Mouse (Mus musculus): Measurements from ENCODE around the gene Clec12a. TPM values are rescaled to one million over a fixed set of nuclear protein-coding genes. Genes with fewer than 3 reads are reported as not detected.

Clec12a gene
- polyA plus RNA-seq, 1 experiment from 2014 or later, result 0.20 TPM

DNA sequence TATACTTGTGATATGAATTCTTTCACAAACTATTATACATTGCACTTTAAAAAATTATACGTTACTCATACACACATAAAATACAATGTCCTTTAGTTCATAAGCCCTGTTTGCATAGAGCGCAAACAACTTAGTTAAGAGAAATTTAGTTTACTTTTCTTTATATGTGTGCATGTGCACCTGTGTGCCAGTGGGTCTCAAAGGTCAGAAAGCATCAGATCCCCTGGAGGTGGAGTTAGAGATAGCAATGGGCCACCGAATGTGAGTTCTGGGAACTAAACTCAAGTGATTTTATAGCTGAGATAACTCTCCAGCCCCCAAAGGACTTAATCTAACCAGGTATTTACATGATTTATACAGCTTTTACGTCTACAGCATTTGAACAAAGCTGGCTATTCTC lies 23.2 kb upstream of the Clec12a start:
- Histone ChIP-seq H3K4me2 (replicated peaks; ENCODE audit: low read depth) (peak overlapping the region; percentile 30; the same call in 1 of the 2 replicates), H3K4me3 (ENCODE audit: low read depth, low read length) (no peak overlapping the region), H3K9ac (ENCODE audit: low read depth, low read length) (no peak overlapping the region), H3K9me3 (ENCODE audit: control insufficient read depth) (no peaks in the 10 kb centered on the region), H3K36me3 (ENCODE audit: control insufficient read depth, insufficient read depth) (no peaks in the 10 kb centered on the region), H3K27me3 (replicated peaks; ENCODE audit: control insufficient read depth, insufficient read depth, low read length) (no peaks in the 10 kb centered on the region), H3K4me1 (replicated peaks; ENCODE audit: control insufficient read depth, insufficient read depth, low read length) (no peaks in the 10 kb centered on the region), H3K27ac (ENCODE audit: low read depth, low read length) (no peak overlapping the region)
- 46% methylated on average over 4 of the region's 4 CpGs for WGBS
- ATAC-seq, result peak; percentile 69
- TF ChIP-seq CTCF (IDR thresholded peaks at IDR 0.05; ENCODE audit: low read depth), result 0 out of 2 replicates have a peak, but pooled peaks have one; percentile 6

DNA sequence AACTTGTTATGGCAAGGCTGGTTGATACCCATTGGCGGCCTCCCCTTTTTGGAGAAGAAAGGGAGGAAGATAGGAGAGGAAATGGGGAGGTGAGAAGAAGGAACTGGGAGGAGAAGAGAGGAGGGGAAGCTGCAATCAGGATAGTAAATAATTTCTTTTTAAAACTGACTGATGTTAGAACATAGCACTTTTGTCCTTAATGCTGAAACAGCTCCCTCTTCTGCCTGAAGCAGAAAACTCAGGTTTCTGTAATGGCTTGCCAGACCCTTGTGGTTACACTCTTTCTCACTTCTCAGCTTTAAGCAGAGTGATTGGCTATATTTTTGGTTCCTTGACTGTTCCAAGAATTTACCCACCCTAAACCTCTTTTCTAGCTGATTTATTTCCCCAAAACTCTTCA lies 16.5 kb upstream of the Clec12a start:
- Histone ChIP-seq H3K9me3 (ENCODE audit: control insufficient read depth) (no peaks in the 10 kb centered on the region), H3K27ac (ENCODE audit: low read depth, low read length) (no peak overlapping the region), H3K36me3 (ENCODE audit: control insufficient read depth, insufficient read depth) (no peaks in the 10 kb centered on the region), H3K4me3 (ENCODE audit: low read depth, low read length) (no peak overlapping the region), H3K27me3 (replicated peaks; ENCODE audit: control insufficient read depth, insufficient read depth, low read length) (no peaks in the 10 kb centered on the region), H3K4me2 (replicated peaks; ENCODE audit: low read depth) (no peak overlapping the region), H3K4me1 (replicated peaks; ENCODE audit: control insufficient read depth, insufficient read depth, low read length) (no peaks in the 10 kb centered on the region), H3K9ac (ENCODE audit: low read depth, low read length) (no peak overlapping the region)
- peak; percentile 41 for TF ChIP-seq CTCF (IDR thresholded peaks at IDR 0.05; ENCODE audit: low read depth)
- WGBS, result 80% methylated on average over 1 of the region's 1 CpGs
- ATAC-seq, result no peak

- no peaks in the 10 kb centered on the region for H3K36me3 ChIP-seq (ENCODE audit: control insufficient read depth, insufficient read depth)
- no peak overlapping the region for H3K27ac ChIP-seq (ENCODE audit: low read depth, low read length)
- WGBS, result 63% methylated on average over 13 of the region's 13 CpGs
- no peak overlapping the region for H3K9ac ChIP-seq (ENCODE audit: low read depth, low read length)
- H3K9me3 ChIP-seq (ENCODE audit: control insufficient read depth), result no peaks in the 10 kb centered on the region
- TF ChIP-seq CTCF (IDR thresholded peaks at IDR 0.05; ENCODE audit: low read depth), result no peak
- no peak for ATAC-seq
- H3K4me3 ChIP-seq (ENCODE audit: low read depth, low read length), result no peak overlapping the region
- H3K27me3 ChIP-seq (replicated peaks; ENCODE audit: control insufficient read depth, insufficient read depth, low read length), result no peaks in the 10 kb centered on the region
- no peak overlapping the region for H3K4me2 ChIP-seq (replicated peaks; ENCODE audit: low read depth)
- H3K4me1 ChIP-seq (replicated peaks; ENCODE audit: control insufficient read depth, insufficient read depth, low read length), result no peaks in the 10 kb centered on the region
Measured at GRCm38 (mm10) chr6:129326568-129327150, 15.8 kb upstream of the Clec12a start.

DNA sequence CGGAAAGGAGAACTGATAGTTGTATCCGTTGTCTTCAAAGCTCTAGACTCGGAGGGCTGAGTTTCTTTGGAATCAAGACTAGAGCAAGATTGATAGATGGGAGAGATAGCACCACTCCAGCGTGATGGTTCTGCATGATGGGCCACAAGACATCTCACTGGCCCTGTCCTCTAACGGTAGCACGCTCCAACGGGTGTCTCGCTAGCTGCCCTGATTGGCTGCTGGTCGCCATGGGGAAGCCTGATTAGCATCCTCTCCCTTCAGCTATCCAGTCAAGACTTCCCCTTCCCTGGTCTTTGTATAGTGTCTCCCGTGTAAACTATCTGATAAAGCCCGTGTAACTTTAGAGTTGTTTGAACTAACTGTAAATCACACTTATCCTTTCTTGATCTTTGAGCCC lies 10.9 kb upstream of the Clec12a start, which contains the start of gene 4922502D21Rik:
Gene 4922502D21Rik, minus strand, starts transcription at position 187 of the 400 bp plus-strand sequence.
- no peak for TF ChIP-seq CTCF (IDR thresholded peaks at IDR 0.05; ENCODE audit: low read depth)
- 50% methylated on average over 11 of the region's 11 CpGs for WGBS
- Histone ChIP-seq H3K9me3 (ENCODE audit: control insufficient read depth) (no peaks in the 10 kb centered on the region), H3K4me1 (replicated peaks; ENCODE audit: control insufficient read depth, insufficient read depth, low read length) (no peaks in the 10 kb centered on the region), H3K27ac (ENCODE audit: low read depth, low read length) (no peak within 1 kb of the TSS), H3K36me3 (ENCODE audit: control insufficient read depth, insufficient read depth) (no peaks in the 10 kb centered on the region), H3K27me3 (replicated peaks; ENCODE audit: control insufficient read depth, insufficient read depth, low read length) (no peaks in the 10 kb centered on the region), H3K4me2 (replicated peaks; ENCODE audit: low read depth) (no peak within 1 kb of the TSS), H3K4me3 (ENCODE audit: low read depth, low read length) (no peak within 1 kb of the TSS), H3K9ac (ENCODE audit: low read depth, low read length) (no peak within 1 kb of the TSS)
- no peak for ATAC-seq

DNA sequence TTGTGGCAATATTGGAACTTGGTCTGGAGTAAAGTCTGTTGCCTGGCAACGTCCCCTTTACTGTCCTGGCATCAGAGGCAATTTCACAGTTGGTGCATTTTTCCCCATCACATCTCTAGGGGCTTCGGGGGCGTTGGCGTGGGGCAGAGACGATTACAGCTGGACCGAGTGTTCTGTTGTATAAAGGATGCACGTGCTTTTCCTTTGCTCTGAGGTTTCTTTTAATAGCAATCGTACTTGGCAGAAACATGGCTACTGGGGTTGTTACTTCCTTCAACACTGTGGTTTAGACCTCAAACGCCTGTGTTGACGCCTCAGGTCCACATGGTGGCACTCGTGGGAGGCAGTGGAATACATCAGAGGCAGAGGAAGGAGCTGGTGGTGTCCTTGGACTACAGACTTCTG lies 8.8 kb upstream of the Clec12a start:
- H3K9ac ChIP-seq (ENCODE audit: low read depth, low read length), result no peak overlapping the region
- TF ChIP-seq CTCF (IDR thresholded peaks at IDR 0.05; ENCODE audit: low read depth), result peak; percentile 88

GRCm38 (mm10) chr6:129337751-129338150 lies 4.7 kb upstream of the Clec12a start:
- Histone ChIP-seq H3K27ac (ENCODE audit: low read depth, low read length) (no peak overlapping the region), H3K9ac (ENCODE audit: low read depth, low read length) (no peak overlapping the region), H3K4me2 (replicated peaks; ENCODE audit: low read depth) (no peak overlapping the region), H3K27me3 (replicated peaks; ENCODE audit: control insufficient read depth, insufficient read depth, low read length) (no peaks in the 10 kb centered on the region), H3K36me3 (ENCODE audit: control insufficient read depth, insufficient read depth) (no peaks in the 10 kb centered on the region), H3K4me3 (ENCODE audit: low read depth, low read length) (no peak overlapping the region), H3K4me1 (replicated peaks; ENCODE audit: control insufficient read depth, insufficient read depth, low read length) (no peaks in the 10 kb centered on the region), H3K9me3 (ENCODE audit: control insufficient read depth) (no peaks in the 10 kb centered on the region)
- 68% methylated on average over 1 of the region's 1 CpGs for WGBS
- TF ChIP-seq CTCF (IDR thresholded peaks at IDR 0.05; ENCODE audit: low read depth), result no peak
- ATAC-seq, result no peak

More for the DNA sequence above, 8.8 kb upstream of the Clec12a start:
- peak; percentile 79 for ATAC-seq
- Histone ChIP-seq H3K4me3 (ENCODE audit: low read depth, low read length) (no peak overlapping the region), H3K36me3 (ENCODE audit: control insufficient read depth, insufficient read depth) (no peaks in the 10 kb centered on the region), H3K4me1 (replicated peaks; ENCODE audit: control insufficient read depth, insufficient read depth, low read length) (no peaks in the 10 kb centered on the region), H3K27ac (ENCODE audit: low read depth, low read length) (no peak overlapping the region), H3K27me3 (replicated peaks; ENCODE audit: control insufficient read depth, insufficient read depth, low read length) (no peaks in the 10 kb centered on the region), H3K9me3 (ENCODE audit: control insufficient read depth) (no peaks in the 10 kb centered on the region), H3K4me2 (replicated peaks; ENCODE audit: low read depth) (no peak overlapping the region)
- WGBS, result 29% methylated on average over 11 of the region's 11 CpGs
